Mouse (Mus musculus) ES-Bruce4 (cell line): ENCODE data around the gene Trim17.

Experiments used
- CTCF ChIP-seq: IDR thresholded peaks from one replicate; pipeline ENCODE4 v1.8.1; 2011; ENCODE audit warnings: low read depth, low read length
- EP300 ChIP-seq: IDR thresholded peaks from 2 replicates; pipeline ENCODE4 v1.6.1; 2011; ENCODE audit warnings: low read depth, low read length; ENCODE audit not compliant: insufficient read depth
- POLR2A ChIP-seq: IDR thresholded peaks from one replicate; pipeline ENCODE4 v1.8.1; 2011; ENCODE audit warnings: low read length; ENCODE audit not compliant: insufficient read depth

GRCm38 (mm10) chr11:58961364-58962177 is 7.1 kb downstream of the Trim17 start:
- no peak for TF ChIP-seq CTCF
- no peak for TF ChIP-seq POLR2A
- TF ChIP-seq EP300 = no peak
